Mouse (Mus musculus) lung, embryonic 14.5 days (tissue): ENCODE results near the gene Sp100. TPM values are rescaled to one million over a fixed set of nuclear protein-coding genes. Genes with fewer than 3 reads are reported as not detected.

Source experiments
- ATAC-seq: fragments of 200-750 bp; cut with Nextera tagmentation; 2 replicates; pipeline ENCODE4 v1.8.0; 2017; ENCODE audit warnings: mild to moderate bottlenecking, moderate TSS enrichment, moderate library complexity; ENCODE audit not compliant: insufficient read depth
- DNase-seq: peaks from one replicate; pipeline ENCODE4 v3.0.0-alpha.2; 2015
- H3K27ac ChIP-seq: fragments of 300-500 bp; sonication (generic); 2 replicates; pipeline ENCODE4 v1.5.1; 2014; ENCODE audit warnings: low read depth, mild to moderate bottlenecking, moderate library complexity
- H3K27me3 ChIP-seq: fragments of 300-500 bp; sonication (generic); 2 replicates; pipeline ENCODE4 v1.6.1; 2014; ENCODE audit warnings: low read length, control low read depth; ENCODE audit not compliant: insufficient read depth
- H3K36me3 ChIP-seq: fragments of 300-500 bp; sonication (generic); 2 replicates; pipeline ENCODE4 v1.6.1; 2014; ENCODE audit warnings: control low read depth; ENCODE audit not compliant: insufficient read depth
- H3K4me1 ChIP-seq: fragments of 300-500 bp; sonication (generic); 2 replicates; pipeline ENCODE4 v1.6.1; 2014; ENCODE audit warnings: antibody characterized with exemption, control low read depth; ENCODE audit not compliant: insufficient read depth
- H3K4me2 ChIP-seq: fragments of 300-500 bp; sonication (generic); 2 replicates; pipeline ENCODE4 v1.6.1; 2014; ENCODE audit warnings: mild to moderate bottlenecking
- H3K4me3 ChIP-seq: fragments of 300-500 bp; sonication (generic); 2 replicates; pipeline ENCODE4 v1.5.1; 2014; ENCODE audit warnings: low read depth, low read length
- H3K9ac ChIP-seq: fragments of 300-500 bp; sonication (generic); 2 replicates; pipeline ENCODE4 v1.6.1; 2014
- H3K9me3 ChIP-seq: fragments of 300-500 bp; sonication (generic); 2 replicates; pipeline ENCODE4 v1.6.1; 2016; ENCODE audit warnings: low read depth, low read length, control low read depth
- CTCF ChIP-seq: IDR thresholded peaks from 2 replicates; pipeline ENCODE4 v1.5.1; 2016; ENCODE audit warnings: antibody characterized with exemption, low read depth
- WGBS: fragments of 180-500 bp; shearing (Covaris S2); extraction: QIAGEN DNeasy Blood & Tissue Kit; methylation state at CpG from one replicate; pipeline ENCODE4 v1.1.7; 2014; 5-methylcytosine and 5-hydroxymethylcytosine counted together
- polyA plus RNA-seq: library from polyadenylated mRNA; unstranded; fragments of >200 nt; fragmentation: Nextera tagmentation; extraction: Ambion mirVana; gene quantifications from 2 replicates; pipeline ENCODE4 v1.2.1, GENCODE M21; 2014

Sp100 gene
- polyA plus RNA-seq, 1 experiment from 2014 or later, result 1.4 TPM

GRCm38 (mm10) chr1:85732581-85732980 lies 82.8 kb downstream of the Sp100 start:
- 73% methylated on average over 3 of the region's 3 CpGs for WGBS
- no peak for ATAC-seq
- DNase-seq, result no peak
- no peaks in the 10 kb centered on the region for H3K36me3 ChIP-seq
- no peaks in the 10 kb centered on the region for H3K27me3 ChIP-seq
- H3K4me3 ChIP-seq, result no peak overlapping the region
- H3K9ac ChIP-seq, result no peak overlapping the region
- no peak overlapping the region for H3K27ac ChIP-seq
- no peak overlapping the region for H3K4me2 ChIP-seq
- H3K4me1 ChIP-seq, result no peaks in the 10 kb centered on the region
- TF ChIP-seq CTCF, result no peak
- H3K9me3 ChIP-seq, result no peaks in the 10 kb centered on the region

GRCm38 (mm10) chr1:85734511-85734910 lies 84.7 kb downstream of the Sp100 start:
- Histone ChIP-seq H3K9me3 (no peaks in the 10 kb centered on the region), H3K4me1 (no peaks in the 10 kb centered on the region), H3K4me3 (no peak overlapping the region), H3K27me3 (no peaks in the 10 kb centered on the region), H3K27ac (no peak overlapping the region), H3K9ac (no peak overlapping the region), H3K4me2 (no peak overlapping the region), H3K36me3 (no peaks in the 10 kb centered on the region)
- DNase-seq (no peak), ATAC-seq (no peak)
- TF ChIP-seq CTCF, result no peak
- 69% methylated on average over 1 of the region's 1 CpGs for WGBS

- WGBS, result 65% methylated on average over 13 of the region's 13 CpGs
- Histone ChIP-seq H3K9me3 (no peaks in the 10 kb centered on the region), H3K4me3 (peak overlapping the region; percentile 27; the same call in 1 of the 2 replicates), H3K27me3 (no peaks in the 10 kb centered on the region), H3K9ac (0 out of 2 replicates have a peak overlapping the region, but pooled peaks have one; percentile 6), H3K36me3 (no peaks in the 10 kb centered on the region), H3K27ac (no peak overlapping the region), H3K4me1 (no peaks in the 10 kb centered on the region), H3K4me2 (peak overlapping the region; percentile 59)
- ATAC-seq (peak; percentile 64), DNase-seq (peak; percentile 12)
- TF ChIP-seq CTCF, result no peak
Measured at GRCm38 (mm10) chr1:85735463-85736123, 85.8 kb downstream of the Sp100 start.

- DNase-seq (peak; percentile 92), ATAC-seq (peak; percentile 69)
- Histone ChIP-seq H3K4me3 (peak overlapping the region; percentile 27), H3K4me2 (peak overlapping the region; percentile 59), H3K36me3 (no peaks in the 10 kb centered on the region), H3K27ac (no peak overlapping the region), H3K4me1 (no peaks in the 10 kb centered on the region), H3K9me3 (no peaks in the 10 kb centered on the region), H3K9ac (peak overlapping the region; percentile 38; the same call in 1 of the 2 replicates), H3K27me3 (no peaks in the 10 kb centered on the region)
- TF ChIP-seq CTCF, result peak; percentile 92
- 34% methylated on average over 18 of the region's 18 CpGs for WGBS
Measured at GRCm38 (mm10) chr1:85736355-85737184, 86.8 kb downstream of the Sp100 start.

- no peaks in the 10 kb centered on the region for H3K9me3 ChIP-seq
Measured at GRCm38 (mm10) chr1:85739000-85739399, 89.2 kb downstream of the Sp100 start.

GRCm38 (mm10) chr1:85739819-85740218 lies 90.0 kb downstream of the Sp100 start:
- no peak for ATAC-seq
- no peak overlapping the region for H3K9ac ChIP-seq

More at GRCm38 (mm10) chr1:85739000-85739399, 89.2 kb downstream of the Sp100 start:
- Histone ChIP-seq H3K4me1 (no peaks in the 10 kb centered on the region), H3K27me3 (no peaks in the 10 kb centered on the region), H3K4me3 (no peak overlapping the region), H3K36me3 (no peaks in the 10 kb centered on the region), H3K4me2 (no peak overlapping the region), H3K9ac (no peak overlapping the region), H3K27ac (no peak overlapping the region)
- no peak for DNase-seq
- 88% methylated on average over 4 of the region's 4 CpGs for WGBS
- no peak for TF ChIP-seq CTCF
- ATAC-seq, result no peak

GRCm38 (mm10) chr1:85740923-85741322 lies 91.1 kb downstream of the Sp100 start:
- Histone ChIP-seq H3K27me3 (no peaks in the 10 kb centered on the region), H3K4me3 (no peak overlapping the region), H3K9me3 (no peaks in the 10 kb centered on the region), H3K9ac (no peak overlapping the region), H3K27ac (no peak overlapping the region), H3K36me3 (no peaks in the 10 kb centered on the region), H3K4me2 (no peak overlapping the region), H3K4me1 (no peaks in the 10 kb centered on the region)
- peak; percentile 44 for DNase-seq
- 52% methylated on average over 6 of the region's 6 CpGs for WGBS
- ATAC-seq, result peak; percentile 52; the same call in 1 of the 2 replicates
- no peak for TF ChIP-seq CTCF

More at GRCm38 (mm10) chr1:85739819-85740218, 90.0 kb downstream of the Sp100 start:
- H3K27ac ChIP-seq, result no peak overlapping the region
- no peaks in the 10 kb centered on the region for H3K9me3 ChIP-seq
- H3K27me3 ChIP-seq, result no peaks in the 10 kb centered on the region
- H3K4me3 ChIP-seq, result no peak overlapping the region
- H3K4me2 ChIP-seq, result no peak overlapping the region
- DNase-seq, result no peak
- H3K4me1 ChIP-seq, result no peaks in the 10 kb centered on the region
- H3K36me3 ChIP-seq, result no peaks in the 10 kb centered on the region
- no peak for TF ChIP-seq CTCF
